Mouse (Mus musculus) kidney, embryonic 15.5 days (tissue): Measurements from ENCODE around the gene Hoxc10. TPM values are rescaled to one million over a fixed set of nuclear protein-coding genes. Genes with fewer than 3 reads are reported as not detected.
A peak's percentile ranks its signal among the peaks of the same experiment; 100 is the strongest.

Experiments used
- ATAC-seq: fragments of 200-750 bp; cut with Nextera tagmentation; replicated peaks from 2 replicates; pipeline ENCODE4 v1.8.0; 2017; ENCODE audit warnings: moderate TSS enrichment; ENCODE audit not compliant: low FRiP score
- H3K27ac ChIP-seq: fragments of 300-500 bp; sonication (generic); 2 replicates; pipeline ENCODE4 v1.5.1; 2015; ENCODE audit warnings: mild to moderate bottlenecking, inconsistent platforms
- H3K27me3 ChIP-seq: fragments of 300-500 bp; sonication (generic); 2 replicates; pipeline ENCODE4 v1.6.1; 2015; ENCODE audit warnings: inconsistent platforms
- H3K36me3 ChIP-seq: fragments of 300-500 bp; sonication (generic); 2 replicates; pipeline ENCODE4 v1.6.1; 2015; ENCODE audit warnings: inconsistent platforms
- H3K4me1 ChIP-seq: fragments of 300-500 bp; sonication (generic); 2 replicates; pipeline ENCODE4 v1.6.1; 2015; ENCODE audit warnings: inconsistent platforms
- H3K4me2 ChIP-seq: fragments of 300-500 bp; sonication (generic); 2 replicates; pipeline ENCODE4 v1.6.1; 2015; ENCODE audit warnings: moderate library complexity, mild to moderate bottlenecking, inconsistent platforms
- H3K4me3 ChIP-seq: fragments of 300-500 bp; sonication (generic); replicated peaks from 2 replicates; pipeline ENCODE4 v1.5.1; 2015; ENCODE audit warnings: mild to moderate bottlenecking, inconsistent platforms
- H3K9ac ChIP-seq: fragments of 300-500 bp; sonication (generic); 2 replicates; pipeline ENCODE4 v1.6.1; 2015; ENCODE audit warnings: mild to moderate bottlenecking, inconsistent platforms
- H3K9me3 ChIP-seq: fragments of 300-500 bp; sonication (generic); replicated peaks from 2 replicates; pipeline ENCODE4 v1.6.1; 2016; ENCODE audit warnings: inconsistent platforms
- WGBS: fragments of 180-500 bp; shearing (Covaris S2); methylation state at CpG from one replicate; pipeline ENCODE4 v1.1.7; 2015; ENCODE audit warnings: mixed read lengths; 5-methylcytosine and 5-hydroxymethylcytosine counted together
- polyA plus RNA-seq: library from polyadenylated mRNA; unstranded; fragments of >200 nt; fragmentation: Nextera tagmentation; extraction: Ambion mirVana; gene quantifications from 2 replicates; pipeline ENCODE4 v1.2.1, GENCODE M21; 2015

Gene Hoxc10
- polyA plus RNA-seq, 1 experiment from 2014 or later = 53.5 TPM

- H3K27me3 ChIP-seq = peaks cover 66% of the 10 kb centered on the region
- peak overlapping the region; percentile 92 for H3K27ac ChIP-seq
- peak overlapping the region; percentile 65 for H3K4me3 ChIP-seq
- H3K9ac ChIP-seq = peak overlapping the region; percentile 63
- WGBS = 2% methylated on average over 28 of the region's 28 CpGs
- 0 out of 2 replicates have a peak, but pooled peaks have one; percentile 38 for ATAC-seq
- H3K4me1 ChIP-seq = peaks cover 55% of the 10 kb centered on the region
- no peaks in the 10 kb centered on the region for H3K36me3 ChIP-seq
- H3K9me3 ChIP-seq = no peaks in the 10 kb centered on the region
- peak overlapping the region; percentile 77 for H3K4me2 ChIP-seq
Measured at GRCm38 (mm10) chr15:102963671-102964640, 2.6 kb upstream of the Hoxc10 start.

GRCm38 (mm10) chr15:102965003-102965891 lies 1.3 kb upstream of the Hoxc10 start:
- Histone ChIP-seq H3K4me3 (peak overlapping the region; percentile 65), H3K4me2 (peak overlapping the region; percentile 77), H3K27ac (peak overlapping the region; percentile 92), H3K9me3 (no peaks in the 10 kb centered on the region), H3K27me3 (peaks cover 64% of the 10 kb centered on the region), H3K4me1 (peaks cover 55% of the 10 kb centered on the region), H3K36me3 (no peaks in the 10 kb centered on the region), H3K9ac (peak overlapping the region; percentile 63)
- no peak for ATAC-seq
- 5% methylated on average over 26 of the region's 26 CpGs for WGBS

GRCm38 (mm10) chr15:102965892-102966775 lies 462 bp upstream of the Hoxc10 start:
- peak overlapping the region; percentile 78 for H3K9ac ChIP-seq
- peaks cover 67% of the 10 kb centered on the region for H3K27me3 ChIP-seq
- peak overlapping the region; percentile 65 for H3K4me3 ChIP-seq
- ATAC-seq = peak; percentile 84
- no peaks in the 10 kb centered on the region for H3K36me3 ChIP-seq
- peak overlapping the region; percentile 77 for H3K4me2 ChIP-seq
- H3K27ac ChIP-seq = peak overlapping the region; percentile 92
- 2% methylated on average over 29 of the region's 30 CpGs for WGBS
- peaks cover 56% of the 10 kb centered on the region for H3K4me1 ChIP-seq
- H3K9me3 ChIP-seq = no peaks in the 10 kb centered on the region

GRCm38 (mm10) chr15:102967312-102967510 lies 615 bp downstream of the Hoxc10 start, which contains the start of gene Hoxc5:
Gene Hoxc5 (plus strand): TSS chr15:102967443.
- H3K4me2 ChIP-seq = peak within 1 kb of the TSS; percentile 77
- ATAC-seq = no peak
- H3K27ac ChIP-seq = peak within 1 kb of the TSS; percentile 92
- peak within 1 kb of the TSS; percentile 65 for H3K4me3 ChIP-seq
- H3K9me3 ChIP-seq = no peaks in the 10 kb centered on the region
- no peaks in the 10 kb centered on the region for H3K36me3 ChIP-seq
- WGBS = 3% methylated on average over 12 of the region's 12 CpGs
- peaks cover 60% of the 10 kb centered on the region for H3K4me1 ChIP-seq
- peak within 1 kb of the TSS; percentile 78 for H3K9ac ChIP-seq
- H3K27me3 ChIP-seq = peaks cover 70% of the 10 kb centered on the region

- no peaks in the 10 kb centered on the region for H3K36me3 ChIP-seq
- H3K4me3 ChIP-seq = peak overlapping the region; percentile 65
- peak overlapping the region; percentile 92 for H3K27ac ChIP-seq
- peak overlapping the region; percentile 78 for H3K9ac ChIP-seq
- 3% methylated on average over 34 of the region's 34 CpGs for WGBS
- peak overlapping the region; percentile 77 for H3K4me2 ChIP-seq
- H3K4me1 ChIP-seq = peaks cover 64% of the 10 kb centered on the region
- no peaks in the 10 kb centered on the region for H3K9me3 ChIP-seq
- ATAC-seq = no peak
- peaks cover 69% of the 10 kb centered on the region for H3K27me3 ChIP-seq
Measured at GRCm38 (mm10) chr15:102967511-102968397, 1.2 kb downstream of the Hoxc10 start.

- no peak for ATAC-seq
- Histone ChIP-seq H3K4me2 (peak overlapping the region; percentile 77), H3K4me1 (peaks cover 67% of the 10 kb centered on the region), H3K9ac (peak overlapping the region; percentile 54), H3K36me3 (no peaks in the 10 kb centered on the region), H3K27me3 (peaks cover 77% of the 10 kb centered on the region), H3K9me3 (no peaks in the 10 kb centered on the region), H3K27ac (peak overlapping the region; percentile 61), H3K4me3 (peak overlapping the region; percentile 65)
- 35% methylated on average over 1 of the region's 1 CpGs for WGBS
Measured at GRCm38 (mm10) chr15:102969296-102969695, 2.7 kb downstream of the Hoxc10 start.

- Histone ChIP-seq H3K4me3 (peak overlapping the region; percentile 65), H3K36me3 (no peaks in the 10 kb centered on the region), H3K27me3 (peaks cover 78% of the 10 kb centered on the region), H3K9me3 (no peaks in the 10 kb centered on the region), H3K9ac (peak overlapping the region; percentile 50), H3K27ac (peak overlapping the region; percentile 86), H3K4me1 (peaks cover 66% of the 10 kb centered on the region), H3K4me2 (peak overlapping the region; percentile 77)
- under 1% methylated on average over 12 of the region's 12 CpGs for WGBS
- ATAC-seq = no peak
Measured at GRCm38 (mm10) chr15:102970740-102971139, 4.1 kb downstream of the Hoxc10 start.

- Histone ChIP-seq H3K4me3 (peak overlapping the region; percentile 65), H3K36me3 (no peaks in the 10 kb centered on the region), H3K4me2 (peak overlapping the region; percentile 77), H3K27me3 (peaks cover 74% of the 10 kb centered on the region), H3K27ac (peak overlapping the region; percentile 86), H3K4me1 (peaks cover 68% of the 10 kb centered on the region), H3K9me3 (no peaks in the 10 kb centered on the region), H3K9ac (peak overlapping the region; percentile 50)
- no peak for ATAC-seq
- 2% methylated on average over 21 of the region's 21 CpGs for WGBS
Measured at GRCm38 (mm10) chr15:102972254-102972653, 5.7 kb downstream of the Hoxc10 start.

- H3K9ac ChIP-seq = peak overlapping the region; percentile 50
Measured at GRCm38 (mm10) chr15:102972753-102973152, 6.2 kb downstream of the Hoxc10 start.

GRCm38 (mm10) chr15:102975034-102975433 lies 8.4 kb downstream of the Hoxc10 start:
- H3K9ac ChIP-seq = peak overlapping the region; percentile 75

More at GRCm38 (mm10) chr15:102972753-102973152, 6.2 kb downstream of the Hoxc10 start:
- no peak for ATAC-seq
- no peaks in the 10 kb centered on the region for H3K9me3 ChIP-seq
- 3% methylated on average over 6 of the region's 6 CpGs for WGBS
- no peaks in the 10 kb centered on the region for H3K36me3 ChIP-seq
- H3K27me3 ChIP-seq = peaks cover 73% of the 10 kb centered on the region
- H3K4me2 ChIP-seq = peak overlapping the region; percentile 77
- peak overlapping the region; percentile 86 for H3K27ac ChIP-seq
- peak overlapping the region; percentile 65 for H3K4me3 ChIP-seq
- peaks cover 72% of the 10 kb centered on the region for H3K4me1 ChIP-seq

More at GRCm38 (mm10) chr15:102975034-102975433, 8.4 kb downstream of the Hoxc10 start:
- peak overlapping the region; percentile 96 for H3K27ac ChIP-seq
- H3K4me2 ChIP-seq = peak overlapping the region; percentile 77
- H3K9me3 ChIP-seq = no peaks in the 10 kb centered on the region
- H3K36me3 ChIP-seq = no peaks in the 10 kb centered on the region
- peak overlapping the region; percentile 65 for H3K4me3 ChIP-seq
- H3K4me1 ChIP-seq = peaks cover 84% of the 10 kb centered on the region
- 11% methylated on average over 7 of the region's 7 CpGs for WGBS
- H3K27me3 ChIP-seq = peaks cover 81% of the 10 kb centered on the region
- no peak for ATAC-seq
